Mouse (Mus musculus) liver, adult 2 months (tissue): ENCODE data around the gene Prelp.

Experiments
- CTCF ChIP-seq: fragments of 200-500 bp; IDR thresholded peaks from 2 replicates; pipeline ENCODE4 v1.5.1; 2011; ENCODE audit warnings: low read depth, low read length, control low read depth
- POLR2A ChIP-seq: fragments of 200-500 bp; IDR thresholded peaks from 2 replicates; pipeline ENCODE4 v1.6.1; 2011; ENCODE audit warnings: low read length, control low read depth; ENCODE audit not compliant: insufficient read depth; ENCODE audit errors: extremely low read depth

DNA sequence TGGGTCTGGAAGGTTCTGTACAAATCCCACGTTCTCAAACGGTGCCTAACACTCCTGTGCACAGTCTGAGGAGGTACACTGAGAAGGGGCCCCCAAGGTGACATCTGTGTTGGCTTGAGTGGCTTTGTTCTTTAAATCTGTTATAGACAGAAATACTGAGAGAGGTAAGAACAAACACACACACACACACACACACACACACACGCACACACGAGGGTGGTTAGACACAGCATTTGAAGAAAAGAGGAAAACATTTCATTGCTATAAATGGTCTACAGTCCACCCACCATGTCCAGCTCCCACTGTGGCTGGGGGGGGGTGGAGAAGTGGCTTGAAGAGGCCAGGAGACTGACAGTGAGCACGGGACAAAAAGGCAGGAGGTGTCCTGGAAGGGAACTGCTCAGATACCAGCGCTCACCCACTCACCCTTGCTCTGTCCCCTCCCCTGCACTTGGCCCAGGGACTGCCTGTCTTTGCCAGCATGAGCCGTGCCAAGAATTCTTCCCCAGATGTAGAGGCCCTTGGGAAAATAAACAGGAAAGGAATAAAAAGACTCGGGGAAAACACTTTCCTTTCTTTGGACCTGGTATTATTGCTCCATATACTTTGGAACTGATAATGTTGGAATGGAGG lies 5.4 kb downstream of the Prelp start:
- no peak for TF ChIP-seq CTCF
- no peak for TF ChIP-seq POLR2A
